Mouse (Mus musculus) embryonic facial prominence, embryonic 14.5 days (tissue): ENCODE measurements around the gene Mrpl20. TPM values are rescaled to one million over a fixed set of nuclear protein-coding genes. Genes with fewer than 3 reads are reported as not detected.

Experiments
- microRNA-seq: library from miRNA; unstranded; fragments of <30 nt; microRNA quantifications from one replicate; pipeline ENCODE4, GENCODE M21; 2016; ENCODE audit warnings: borderline number of aligned reads
- polyA plus RNA-seq: library from polyadenylated mRNA; unstranded; fragments of >200 nt; fragmentation: Nextera tagmentation; extraction: Ambion mirVana; gene quantifications from 2 replicates; pipeline ENCODE4 v1.2.1, GENCODE M21; 2014

Gene Mrpl20
- polyA plus RNA-seq, 1 experiment from 2014 or later: 219 TPM

Small RNA genes within 50 kb of the gene (microRNA-seq; reads per million reads assigned to microRNA genes)
- gene Gm27743: not detected

Other genes starting within 250 kb of the Mrpl20 start
- 89.2 and 94.5 TPM in 2 replicates for gene Nadk, start 240.5 kb upstream of the Mrpl20 start, polyA plus RNA-seq
- 9.2 and 10.3 TPM in 2 replicates for gene Slc35e2, start 201.5 kb upstream of the Mrpl20 start, polyA plus RNA-seq
- gene Cdk11b, start 178.0 kb upstream of the Mrpl20 start, polyA plus RNA-seq: 47.1 and 50.8 TPM in 2 replicates
- not detected in 2 replicates for gene Gm10563, start 157.5 kb upstream of the Mrpl20 start, polyA plus RNA-seq
- gene Mmp23, start 149.5 kb upstream of the Mrpl20 start, polyA plus RNA-seq: 29.4 and 31.2 TPM in 2 replicates
- 24.8 and 27.3 TPM in 2 replicates for gene Mib2, start 133.7 kb upstream of the Mrpl20 start, polyA plus RNA-seq
- gene Fndc10, start 108.5 kb upstream of the Mrpl20 start, polyA plus RNA-seq: 6.3 and 6.9 TPM in 2 replicates
- 133 and 146 TPM in 2 replicates for gene Ssu72, start 98.1 kb upstream of the Mrpl20 start, polyA plus RNA-seq
- gene Tmem240, start 68.1 kb upstream of the Mrpl20 start, polyA plus RNA-seq: 0.87 and 0.92 TPM in 2 replicates
- 77.0 and 77.9 TPM in 2 replicates for gene Atad3a, start 41.8 kb upstream of the Mrpl20 start, polyA plus RNA-seq
- 12.7 and 14.9 TPM in 2 replicates for gene Vwa1, start 28.2 kb upstream of the Mrpl20 start, polyA plus RNA-seq
- gene Tmem88b, start 17.0 kb upstream of the Mrpl20 start, polyA plus RNA-seq: 0.92 and 1.2 TPM in 2 replicates
- not detected in 2 replicates for gene Ankrd65, start 12.4 kb upstream of the Mrpl20 start, polyA plus RNA-seq
- 163 and 175 TPM in 2 replicates for gene Ccnl2, start 9.6 kb downstream of the Mrpl20 start, polyA plus RNA-seq
- gene Aurkaip1, start 28.4 kb downstream of the Mrpl20 start, polyA plus RNA-seq: 126 and 129 TPM in 2 replicates
- gene Mxra8, start 36.8 kb downstream of the Mrpl20 start, polyA plus RNA-seq: 138 and 142 TPM in 2 replicates
- gene Dvl1, start 44.5 kb downstream of the Mrpl20 start, polyA plus RNA-seq: 9.7 and 12.0 TPM in 2 replicates
- 0.36 and 0.38 TPM in 2 replicates for gene Tas1r3, start 60.5 kb downstream of the Mrpl20 start, polyA plus RNA-seq
- 15.6 and 16.5 TPM in 2 replicates for gene Cptp, start 66.6 kb downstream of the Mrpl20 start, polyA plus RNA-seq
- 53.5 and 68.4 TPM in 2 replicates for gene Ints11, start 66.7 kb downstream of the Mrpl20 start, polyA plus RNA-seq
- 48.3 and 49.4 TPM in 2 replicates for gene Pusl1, start 88.9 kb downstream of the Mrpl20 start, polyA plus RNA-seq
- 23.9 and 24.2 TPM in 2 replicates for gene Acap3, start 88.9 kb downstream of the Mrpl20 start, polyA plus RNA-seq
- 107 and 113 TPM in 2 replicates for gene Ube2j2, start 141.0 kb downstream of the Mrpl20 start, polyA plus RNA-seq
- gene C1qtnf12, start 159.4 kb downstream of the Mrpl20 start, polyA plus RNA-seq: 49.9 and 52.7 TPM in 2 replicates
- 14.7 and 17.5 TPM in 2 replicates for gene B3galt6, start 189.8 kb downstream of the Mrpl20 start, polyA plus RNA-seq
- gene Sdf4, start 190.0 kb downstream of the Mrpl20 start, polyA plus RNA-seq: 164 and 181 TPM in 2 replicates
- gene Tnfrsf4, start 211.0 kb downstream of the Mrpl20 start, polyA plus RNA-seq: 0.25 and 0.42 TPM in 2 replicates
- gene Tnfrsf18, start 223.3 kb downstream of the Mrpl20 start, polyA plus RNA-seq: 2.7 and 3.1 TPM in 2 replicates